Mouse (Mus musculus): ENCODE measurements at regions not wholly inside any gene's neighbourhood (a gene's known extent, or its start where the extent isn't known, plus 50 kb on each side); places are given as distances from the start of the nearest gene placed in this dataset.

DNA sequence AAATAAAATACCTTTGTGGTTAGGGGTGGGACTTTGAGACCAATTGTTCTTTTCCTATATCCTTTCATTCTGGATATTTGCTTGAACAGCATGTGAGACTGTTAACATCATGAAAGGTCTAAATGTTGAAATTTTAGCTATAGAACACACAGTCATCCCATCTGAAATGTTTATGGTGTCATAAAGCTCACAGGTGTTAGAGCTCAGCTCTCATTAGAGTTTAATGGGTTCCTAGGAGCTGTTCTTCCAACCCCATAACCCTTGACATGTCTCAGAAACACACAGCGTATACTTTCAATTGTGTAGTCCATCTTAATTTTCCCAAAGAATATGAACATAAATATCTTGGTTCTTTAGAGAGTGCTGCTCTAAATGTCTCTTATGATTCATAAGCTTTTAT is 61.6 kb upstream of the Zwint start:
- WGBS = 64% methylated on average over 1 of the region's 1 CpGs
- Histone ChIP-seq H3K27ac (ENCODE audit: insufficient read depth, low read depth, low read length) (no peak overlapping the region), H3K27me3 (replicated peaks; ENCODE audit: control insufficient read depth, insufficient read depth, low read length) (no peaks in the 10 kb centered on the region), H3K4me1 (ENCODE audit: control insufficient read depth, insufficient read depth, low read length) (no peaks in the 10 kb centered on the region), H3K36me3 (ENCODE audit: control insufficient read depth, insufficient read depth, low read length) (no peaks in the 10 kb centered on the region), H3K4me3 (ENCODE audit: insufficient read depth, low read depth, low read length) (no peak overlapping the region)
- no peak for TF ChIP-seq CTCF (conservative IDR thresholded peaks at IDR 0.05; ENCODE audit: insufficient read depth, insufficient read length, low read depth, low read length)
- no peak for DNase-seq
